Mouse (Mus musculus): ENCODE measurements at regions not wholly inside any gene's neighbourhood (a gene's known extent, or its start where the extent isn't known, plus 50 kb on each side); places are given as distances from the start of the nearest gene placed in this dataset.

GRCm38 (mm10) chr12:27054411-27054810 is 288.0 kb downstream of the Sox11 start:
- H3K9me3 ChIP-seq (replicated peaks), result no peaks in the 10 kb centered on the region
- no peak for ATAC-seq (ENCODE audit: insufficient number of reproducible peaks, low FRiP score, low TSS enrichment, low read depth)
- WGBS, result 86% methylated on average over 4 of the region's 4 CpGs
- H3K4me3 ChIP-seq (replicated peaks), result no peak overlapping the region
- no peak overlapping the region for H3K27ac ChIP-seq (replicated peaks)
- no peak overlapping the region for H3K9ac ChIP-seq
- H3K27me3 ChIP-seq, result no peaks in the 10 kb centered on the region
- no peaks in the 10 kb centered on the region for H3K4me1 ChIP-seq
- no peaks in the 10 kb centered on the region for H3K36me3 ChIP-seq
- H3K4me2 ChIP-seq (replicated peaks), result no peak overlapping the region

GRCm38 (mm10) chr12:27037922-27038321 is 304.5 kb downstream of the Sox11 start:
- H3K9me3 ChIP-seq (replicated peaks), result no peaks in the 10 kb centered on the region
- no peak overlapping the region for H3K9ac ChIP-seq
- no peak for ATAC-seq (ENCODE audit: insufficient number of reproducible peaks, low FRiP score, low TSS enrichment, low read depth)
- H3K36me3 ChIP-seq, result no peaks in the 10 kb centered on the region
- H3K4me3 ChIP-seq (replicated peaks), result no peak overlapping the region
- WGBS, result 54% methylated on average over 2 of the region's 2 CpGs
- H3K4me2 ChIP-seq (replicated peaks), result no peak overlapping the region
- H3K4me1 ChIP-seq, result no peaks in the 10 kb centered on the region
- no peaks in the 10 kb centered on the region for H3K27me3 ChIP-seq
- no peak overlapping the region for H3K27ac ChIP-seq (replicated peaks)

- no peak overlapping the region for H3K9ac ChIP-seq
- H3K36me3 ChIP-seq, result no peaks in the 10 kb centered on the region
- H3K27me3 ChIP-seq, result no peaks in the 10 kb centered on the region
- no peak overlapping the region for H3K27ac ChIP-seq (replicated peaks)
- WGBS, result 64% methylated on average over 4 of the region's 4 CpGs
- no peak overlapping the region for H3K4me2 ChIP-seq (replicated peaks)
- H3K4me1 ChIP-seq, result peaks cover 10% of the 10 kb centered on the region; the same call in 1 of the 2 replicates
- ATAC-seq (ENCODE audit: insufficient number of reproducible peaks, low FRiP score, low TSS enrichment, low read depth), result no peak
- no peaks in the 10 kb centered on the region for H3K9me3 ChIP-seq (replicated peaks)
- H3K4me3 ChIP-seq (replicated peaks), result no peak overlapping the region
Observed at GRCm38 (mm10) chr12:27019751-27020150, 322.6 kb downstream of the Sox11 start.

GRCm38 (mm10) chr12:27018366-27018765 is 324.0 kb downstream of the Sox11 start:
- H3K9ac ChIP-seq, result no peak overlapping the region
- no peak overlapping the region for H3K4me2 ChIP-seq (replicated peaks)
- no peak for ATAC-seq (ENCODE audit: insufficient number of reproducible peaks, low FRiP score, low TSS enrichment, low read depth)
- H3K36me3 ChIP-seq, result no peaks in the 10 kb centered on the region
- WGBS, result 47% methylated on average over 7 of the region's 7 CpGs
- H3K4me3 ChIP-seq (replicated peaks), result no peak overlapping the region
- H3K4me1 ChIP-seq, result peaks cover 10% of the 10 kb centered on the region; the same call in 1 of the 2 replicates
- H3K27me3 ChIP-seq, result no peaks in the 10 kb centered on the region
- no peak overlapping the region for H3K27ac ChIP-seq (replicated peaks)
- no peaks in the 10 kb centered on the region for H3K9me3 ChIP-seq (replicated peaks)

- Histone ChIP-seq H3K4me3 (replicated peaks) (no peak overlapping the region), H3K4me1 (no peaks in the 10 kb centered on the region), H3K9me3 (replicated peaks) (no peaks in the 10 kb centered on the region), H3K4me2 (replicated peaks) (no peak overlapping the region), H3K27ac (replicated peaks) (no peak overlapping the region), H3K27me3 (no peaks in the 10 kb centered on the region), H3K9ac (no peak overlapping the region), H3K36me3 (no peaks in the 10 kb centered on the region)
- ATAC-seq (ENCODE audit: insufficient number of reproducible peaks, low FRiP score, low TSS enrichment, low read depth), result no peak
Observed at GRCm38 (mm10) chr12:26999287-26999686, 343.1 kb downstream of the Sox11 start.

GRCm38 (mm10) chr12:26976284-26977065 is 365.9 kb downstream of the Sox11 start:
- 25% methylated on average over 8 of the region's 8 CpGs for WGBS
- no peaks in the 10 kb centered on the region for H3K27me3 ChIP-seq
- 0 out of 2 replicates have a peak, but pooled peaks cover under 1% of the 10 kb centered on the region for H3K9me3 ChIP-seq (replicated peaks)
- H3K4me2 ChIP-seq (replicated peaks), result no peak overlapping the region
- H3K36me3 ChIP-seq, result no peaks in the 10 kb centered on the region
- no peak overlapping the region for H3K27ac ChIP-seq (replicated peaks)
- no peak for ATAC-seq (ENCODE audit: insufficient number of reproducible peaks, low FRiP score, low TSS enrichment, low read depth)
- no peak overlapping the region for H3K9ac ChIP-seq
- H3K4me1 ChIP-seq, result 0 out of 2 replicates have a peak, but pooled peaks cover 9% of the 10 kb centered on the region
- no peak overlapping the region for H3K4me3 ChIP-seq (replicated peaks)

- no peaks in the 10 kb centered on the region for H3K27me3 ChIP-seq
- H3K9me3 ChIP-seq (replicated peaks), result no peaks in the 10 kb centered on the region
- no peak overlapping the region for H3K27ac ChIP-seq (replicated peaks)
- no peak overlapping the region for H3K9ac ChIP-seq
- no peak for ATAC-seq (ENCODE audit: insufficient number of reproducible peaks, low FRiP score, low TSS enrichment, low read depth)
- 0 out of 2 replicates have a peak, but pooled peaks cover 9% of the 10 kb centered on the region for H3K4me1 ChIP-seq
- WGBS, result 48% methylated on average over 4 of the region's 4 CpGs
- H3K4me2 ChIP-seq (replicated peaks), result no peak overlapping the region
- no peak overlapping the region for H3K4me3 ChIP-seq (replicated peaks)
- no peaks in the 10 kb centered on the region for H3K36me3 ChIP-seq
Observed at GRCm38 (mm10) chr12:26972495-26973113, 369.8 kb downstream of the Sox11 start.

- Histone ChIP-seq H3K4me2 (replicated peaks) (no peak overlapping the region), H3K27ac (replicated peaks) (0 out of 2 replicates have a peak overlapping the region, but pooled peaks have one; percentile 22)
- 40% methylated on average over 16 of the region's 16 CpGs for WGBS
Observed at GRCm38 (mm10) chr12:26967018-26967737, 375.2 kb downstream of the Sox11 start.

GRCm38 (mm10) chr12:26963917-26964316 is 378.5 kb downstream of the Sox11 start:
- Histone ChIP-seq H3K27ac (replicated peaks) (no peak overlapping the region), H3K4me1 (peaks cover 27% of the 10 kb centered on the region), H3K4me3 (replicated peaks) (no peak overlapping the region), H3K36me3 (no peaks in the 10 kb centered on the region), H3K4me2 (replicated peaks) (no peak overlapping the region), H3K9me3 (replicated peaks) (no peaks in the 10 kb centered on the region), H3K9ac (no peak overlapping the region), H3K27me3 (no peaks in the 10 kb centered on the region)
- ATAC-seq (ENCODE audit: insufficient number of reproducible peaks, low FRiP score, low TSS enrichment, low read depth), result no peak

More at GRCm38 (mm10) chr12:26967018-26967737, 375.2 kb downstream of the Sox11 start:
- H3K36me3 ChIP-seq, result no peaks in the 10 kb centered on the region
- no peak overlapping the region for H3K9ac ChIP-seq
- H3K4me1 ChIP-seq, result peaks cover 27% of the 10 kb centered on the region
- no peaks in the 10 kb centered on the region for H3K9me3 ChIP-seq (replicated peaks)
- no peaks in the 10 kb centered on the region for H3K27me3 ChIP-seq
- ATAC-seq (ENCODE audit: insufficient number of reproducible peaks, low FRiP score, low TSS enrichment, low read depth), result peak; percentile 54; the same call in 1 of the 2 replicates
- no peak overlapping the region for H3K4me3 ChIP-seq (replicated peaks)

GRCm38 (mm10) chr12:26939831-26940230 is 402.5 kb downstream of the Sox11 start:
- WGBS, result 24% methylated on average over 2 of the region's 2 CpGs
- no peak for ATAC-seq (ENCODE audit: insufficient number of reproducible peaks, low FRiP score, low TSS enrichment, low read depth)
- no peak overlapping the region for H3K4me3 ChIP-seq (replicated peaks)
- no peak overlapping the region for H3K9ac ChIP-seq
- H3K4me1 ChIP-seq, result 0 out of 2 replicates have a peak, but pooled peaks cover 9% of the 10 kb centered on the region
- H3K27me3 ChIP-seq, result no peaks in the 10 kb centered on the region
- H3K27ac ChIP-seq (replicated peaks), result no peak overlapping the region
- no peak overlapping the region for H3K4me2 ChIP-seq (replicated peaks)
- no peaks in the 10 kb centered on the region for H3K36me3 ChIP-seq
- no peaks in the 10 kb centered on the region for H3K9me3 ChIP-seq (replicated peaks)

GRCm38 (mm10) chr12:26937836-26938235 is 404.5 kb downstream of the Sox11 start:
- Histone ChIP-seq H3K36me3 (no peaks in the 10 kb centered on the region), H3K9me3 (replicated peaks) (no peaks in the 10 kb centered on the region), H3K27ac (replicated peaks) (no peak overlapping the region), H3K9ac (no peak overlapping the region), H3K4me2 (replicated peaks) (no peak overlapping the region), H3K27me3 (no peaks in the 10 kb centered on the region), H3K4me3 (replicated peaks) (no peak overlapping the region), H3K4me1 (0 out of 2 replicates have a peak, but pooled peaks cover 9% of the 10 kb centered on the region)
- 58% methylated on average over 3 of the region's 3 CpGs for WGBS
- no peak for ATAC-seq (ENCODE audit: insufficient number of reproducible peaks, low FRiP score, low TSS enrichment, low read depth)
